Mouse (Mus musculus): ENCODE results near the gene Snd1.

DNA sequence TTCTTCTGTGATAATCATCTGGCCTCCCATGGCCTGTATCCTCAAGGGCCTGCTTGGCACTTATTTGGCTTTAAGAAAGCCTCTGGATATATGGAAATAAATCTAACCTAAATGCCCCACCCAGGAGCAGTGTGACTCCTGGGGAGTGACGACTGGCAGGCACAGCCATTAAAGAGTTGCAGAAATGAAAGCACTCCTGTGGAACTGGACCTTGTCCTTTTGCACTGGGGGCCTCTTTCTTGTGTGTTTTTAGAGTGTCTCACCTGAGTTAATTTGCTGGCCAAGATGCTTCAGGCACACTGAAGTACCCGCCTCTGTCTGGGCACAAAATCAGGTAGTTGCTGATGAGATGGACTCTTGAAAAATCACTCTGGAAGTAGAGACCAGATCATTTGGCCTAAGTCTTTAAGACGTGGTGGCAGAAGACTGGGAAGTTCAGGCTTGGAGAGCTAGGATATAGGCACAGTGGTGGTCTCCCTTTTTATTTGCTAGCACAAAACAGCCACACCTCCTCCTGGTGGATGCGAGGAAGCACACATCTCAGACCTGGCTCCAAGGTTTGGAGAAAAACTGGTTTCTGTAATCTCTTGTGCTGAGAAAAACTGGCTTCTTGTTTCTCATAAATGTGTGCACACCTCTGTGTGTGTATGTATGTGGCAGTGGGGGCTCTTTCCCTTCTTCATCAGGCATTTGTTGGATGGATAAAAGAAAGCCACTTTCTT is 87.5 kb downstream of the Snd1 start:
- TF ChIP-seq CTCF (IDR thresholded peaks at IDR 0.05; ENCODE audit: low read depth, low read length) (no peak), GATA1 (IDR thresholded peaks at IDR 0.05; ENCODE audit: borderline replicate concordance, low read length) (no peak), TAL1 (conservative IDR thresholded peaks at IDR 0.05; ENCODE audit: low read depth, low read length) (no peak)

All from G1E (cell line).